Mouse (Mus musculus) heart, postnatal 0 days (tissue): ENCODE data around the gene Khdc1a.

ENCODE experiments used
- CTCF ChIP-seq: IDR thresholded peaks from 2 replicates; pipeline ENCODE4 v1.5.1; 2016; ENCODE audit warnings: antibody characterized with exemption, control low read depth, low read depth
- EP300 ChIP-seq: IDR thresholded peaks from 2 replicates; pipeline ENCODE4 v1.6.1; 2016; ENCODE audit warnings: antibody characterized with exemption, low read depth

DNA sequence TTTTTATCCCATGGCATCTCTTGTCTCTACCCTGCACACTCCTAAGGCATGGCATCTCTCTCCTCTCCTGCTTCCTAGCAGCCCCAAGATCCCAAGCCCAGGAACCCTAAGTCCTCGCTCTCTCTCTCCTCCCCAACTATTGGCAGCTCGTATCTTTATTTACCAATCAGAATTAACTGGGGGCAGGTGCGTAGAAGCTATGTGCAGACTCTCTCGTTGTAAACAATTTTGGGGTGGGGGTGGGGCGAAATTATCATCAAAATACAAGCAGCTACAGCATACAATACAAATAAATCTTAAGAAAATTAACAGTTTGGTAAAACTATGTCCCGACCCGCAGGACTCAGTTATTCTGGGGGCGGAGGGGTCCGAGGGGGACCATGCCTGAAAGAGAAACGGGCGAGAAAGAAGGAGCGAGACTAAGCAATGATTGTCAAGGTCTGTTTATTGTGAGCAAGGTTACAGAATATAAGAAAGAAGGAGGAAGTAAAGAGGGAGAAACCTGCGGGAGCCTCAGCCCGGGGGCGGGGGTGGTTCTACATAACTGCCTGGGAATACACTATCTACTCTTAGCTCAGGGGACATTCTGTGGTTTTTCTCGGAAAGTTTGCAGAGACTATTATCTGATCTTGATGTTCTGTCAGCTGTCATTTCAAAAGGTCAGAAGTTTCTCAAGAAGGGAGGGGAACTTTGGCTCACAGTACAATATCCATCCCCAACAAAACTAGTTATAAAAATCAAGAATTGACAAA is 16.0 kb upstream of the Khdc1a start:
- no peak for TF ChIP-seq CTCF
- no peak for TF ChIP-seq EP300
